Mouse (Mus musculus) G1E (cell line): ENCODE data around the gene Renbp.

Source experiments
- CTCF ChIP-seq: IDR thresholded peaks from 2 replicates; pipeline ENCODE4 v1.5.1; 2012; ENCODE audit warnings: low read depth, low read length, inconsistent platforms, mixed read lengths
- GATA1 ChIP-seq: IDR thresholded peaks from 2 replicates; pipeline ENCODE4 v1.6.1; 2012; ENCODE audit warnings: borderline replicate concordance, low read length, inconsistent platforms, mixed read lengths
- POLR2AphosphoS5 ChIP-seq: IDR thresholded peaks from 2 replicates; pipeline ENCODE4 v1.6.1; 2012; ENCODE audit warnings: low read depth, low read length, inconsistent platforms; ENCODE audit not compliant: insufficient replicate concordance
- TAL1 ChIP-seq: conservative IDR thresholded peaks from 2 replicates; pipeline ENCODE4 v1.6.1; 2012; ENCODE audit warnings: low read depth, low read length, inconsistent platforms, mixed read lengths

GRCm38 (mm10) chrX:73897959-73898358 is 32.7 kb downstream of the Renbp start:
- TF ChIP-seq CTCF (no peak), GATA1 (no peak), TAL1 (no peak), POLR2AphosphoS5 (no peak)
